Mouse (Mus musculus) thymus, postnatal 0 days (tissue): ENCODE results near the gene Tmem89. TPM values are rescaled to one million over a fixed set of nuclear protein-coding genes. Genes with fewer than 3 reads are reported as not detected.

Experiments
- polyA plus RNA-seq: library from polyadenylated mRNA; unstranded; fragments of >200 nt; fragmentation: Nextera tagmentation; extraction: Ambion mirVana; gene quantifications from 2 replicates; pipeline ENCODE4 v1.2.1, GENCODE M21; 2015

Tmem89 gene
- polyA plus RNA-seq, 1 experiment from 2014 or later: not detected

Other genes with a start within 250 kb of the Tmem89 start
- gene Prkar2a, start 225.3 kb upstream of the Tmem89 start, polyA plus RNA-seq: 5.8 and 7.7 TPM in 2 replicates
- gene Ip6k2, start 130.8 kb upstream of the Tmem89 start, polyA plus RNA-seq: 40.9 and 49.8 TPM in 2 replicates
- 5.7 and 6.4 TPM in 2 replicates for gene Nckipsd, start 106.3 kb upstream of the Tmem89 start, polyA plus RNA-seq
- gene Celsr3, start 88.3 kb upstream of the Tmem89 start, polyA plus RNA-seq: 0.01 and 0.08 TPM in 2 replicates
- 7.5 and 8.5 TPM in 2 replicates for gene Slc26a6, start 61.3 kb upstream of the Tmem89 start, polyA plus RNA-seq
- gene Uqcrc1, start 22.0 kb downstream of the Tmem89 start, polyA plus RNA-seq: 407 and 414 TPM in 2 replicates
- 0.46 and 0.63 TPM in 2 replicates for gene Col7a1, start 39.0 kb downstream of the Tmem89 start, polyA plus RNA-seq
- not detected in 2 replicates for gene Ucn2, start 71.4 kb downstream of the Tmem89 start, polyA plus RNA-seq
- gene Pfkfb4, start 77.2 kb downstream of the Tmem89 start, polyA plus RNA-seq: 6.0 and 7.7 TPM in 2 replicates
- gene Shisa5, start 123.9 kb downstream of the Tmem89 start, polyA plus RNA-seq: 210 and 212 TPM in 2 replicates
- gene Trex1, start 145.1 kb downstream of the Tmem89 start, polyA plus RNA-seq: 42.1 and 42.4 TPM in 2 replicates
- gene Atrip, start 159.5 kb downstream of the Tmem89 start, polyA plus RNA-seq: 23.4 and 28.4 TPM in 2 replicates
- 18.6 and 19.0 TPM in 2 replicates for gene Ccdc51, start 167.9 kb downstream of the Tmem89 start, polyA plus RNA-seq
- 808 and 867 TPM in 2 replicates for gene Tma7, start 168.0 kb downstream of the Tmem89 start, polyA plus RNA-seq
- 3.3 and 3.8 TPM in 2 replicates for gene Plxnb1, start 180.8 kb downstream of the Tmem89 start, polyA plus RNA-seq
- not detected in 2 replicates for gene Fbxw21, start 247.4 kb downstream of the Tmem89 start, polyA plus RNA-seq